Mouse (Mus musculus): Measurements from ENCODE around the gene Trim26.

GRCm38 (mm10) chr17:36861680-36862079 is 24.7 kb downstream of the Trim26 start:
- TF ChIP-seq POLR2A (IDR thresholded peaks at IDR 0.05; ENCODE audit: insufficient read depth, low read depth, low read length) (no peak), CTCF (IDR thresholded peaks at IDR 0.05; ENCODE audit: insufficient read depth, low read depth, low read length) (no peak)

Measured in olfactory bulb, adult 2 months (tissue).